Mouse (Mus musculus) bone marrow, adult 2 months (tissue): ENCODE results near the gene Oprd1. TPM values are rescaled to one million over a fixed set of nuclear protein-coding genes. Genes with fewer than 3 reads are reported as not detected.

Experiments used
- H3K27ac ChIP-seq: fragments of 200-500 bp; 2 replicates; pipeline ENCODE4 v1.5.1; 2012; ENCODE audit warnings: low read depth, mild to moderate bottlenecking, control low read depth, inconsistent platforms, low read length; ENCODE audit not compliant: control insufficient read depth, poor library complexity, insufficient read depth
- H3K4me1 ChIP-seq: fragments of 200-500 bp; 2 replicates; pipeline ENCODE4 v1.6.1; 2011; ENCODE audit warnings: low read length; ENCODE audit not compliant: control insufficient read depth, insufficient read depth
- H3K4me3 ChIP-seq: fragments of 200-500 bp; replicated peaks from 2 replicates; pipeline ENCODE3; 2011; ENCODE audit warnings: mild to moderate bottlenecking, low read depth, low read length, control low read depth; ENCODE audit not compliant: control insufficient read depth
- CTCF ChIP-seq: fragments of 200-500 bp; IDR thresholded peaks from 2 replicates; pipeline ENCODE4 v1.5.1; 2011; ENCODE audit warnings: low read length, control low read depth; ENCODE audit not compliant: control insufficient read depth, insufficient read depth
- POLR2A ChIP-seq: fragments of 200-500 bp; IDR thresholded peaks from 2 replicates; pipeline ENCODE4 v1.6.1; 2011; ENCODE audit warnings: low read depth, mild to moderate bottlenecking, control low read depth, low read length, borderline replicate concordance; ENCODE audit not compliant: control insufficient read depth
- WGBS: fragments of 180-500 bp; shearing (Covaris S2); methylation state at CpG from one replicate; pipeline ENCODE4 v1.1.7; 2018; 5-methylcytosine and 5-hydroxymethylcytosine counted together
- polyA plus RNA-seq: library from polyadenylated mRNA; stranded (reverse); fragments of >200 nt; gene quantifications from 2 replicates; pipeline ENCODE4 v1.2.4, GENCODE M21; 2011; ENCODE audit warnings: low replicate concordance; ENCODE audit not compliant: missing spikeins, insufficient read depth, insufficient read length

Gene Oprd1
- polyA plus RNA-seq, 1 experiment, result not detected

DNA sequence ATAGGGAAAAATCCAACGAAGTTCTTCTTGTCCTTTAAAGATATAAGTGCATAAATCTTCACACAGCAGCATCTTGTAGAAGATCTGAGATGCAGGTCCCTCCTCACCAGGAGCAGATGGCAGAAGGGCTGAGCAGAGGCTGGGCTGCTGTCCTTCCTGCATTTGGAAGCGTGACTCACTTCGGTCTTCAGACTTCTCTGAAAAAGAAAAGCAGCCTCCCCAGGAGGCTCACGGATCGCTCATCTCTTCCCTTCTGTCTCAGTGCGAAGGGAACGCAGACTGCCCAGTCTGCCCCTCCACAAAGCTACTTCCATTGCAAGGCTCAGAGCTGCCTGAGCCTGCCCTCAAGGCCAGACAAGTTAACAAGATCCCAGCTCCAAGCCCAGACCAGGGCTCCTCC lies 26.6 kb upstream of the Oprd1 start:
- TF ChIP-seq CTCF (no peak), POLR2A (no peak)
- WGBS, result 62% methylated on average over 7 of the region's 7 CpGs
- no peak overlapping the region for H3K4me3 ChIP-seq
- H3K27ac ChIP-seq, result no peak overlapping the region
- no peaks in the 10 kb centered on the region for H3K4me1 ChIP-seq

GRCm38 (mm10) chr4:132169761-132170160 lies 25.5 kb upstream of the Oprd1 start:
- Histone ChIP-seq H3K4me3 (no peak overlapping the region), H3K4me1 (no peaks in the 10 kb centered on the region), H3K27ac (no peak overlapping the region)
- WGBS, result 65% methylated on average over 5 of the region's 5 CpGs
- TF ChIP-seq CTCF (no peak), POLR2A (no peak)

GRCm38 (mm10) chr4:132169271-132169670 lies 25.0 kb upstream of the Oprd1 start:
- WGBS, result 84% methylated on average over 3 of the region's 3 CpGs
- H3K4me1 ChIP-seq, result no peaks in the 10 kb centered on the region
- no peak overlapping the region for H3K4me3 ChIP-seq
- TF ChIP-seq POLR2A (no peak), CTCF (no peak)
- no peak overlapping the region for H3K27ac ChIP-seq

DNA sequence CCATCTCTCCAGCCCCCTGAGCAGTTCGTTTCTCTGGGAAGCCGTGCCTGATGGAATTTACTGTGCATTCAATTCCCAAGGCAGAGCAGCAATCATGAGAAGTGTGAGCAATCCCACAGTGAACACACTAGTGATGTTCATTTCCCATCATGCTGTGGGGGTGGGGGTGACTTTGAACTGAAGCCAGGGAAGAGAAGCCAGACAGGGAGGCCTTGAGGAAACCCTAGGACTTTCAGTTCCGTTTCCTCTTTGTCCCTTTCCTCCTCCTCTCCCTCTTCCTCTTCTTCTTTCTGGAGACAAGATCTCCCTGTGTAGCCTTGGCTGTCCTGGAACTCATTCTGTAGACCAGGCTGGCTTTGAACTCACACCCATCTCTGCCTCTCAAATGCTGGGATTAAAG lies 23.1 kb upstream of the Oprd1 start:
- H3K4me3 ChIP-seq, result no peak overlapping the region
- TF ChIP-seq CTCF (no peak), POLR2A (no peak)
- no peak overlapping the region for H3K27ac ChIP-seq
- no peaks in the 10 kb centered on the region for H3K4me1 ChIP-seq
- 67% methylated on average over 3 of the region's 3 CpGs for WGBS

DNA sequence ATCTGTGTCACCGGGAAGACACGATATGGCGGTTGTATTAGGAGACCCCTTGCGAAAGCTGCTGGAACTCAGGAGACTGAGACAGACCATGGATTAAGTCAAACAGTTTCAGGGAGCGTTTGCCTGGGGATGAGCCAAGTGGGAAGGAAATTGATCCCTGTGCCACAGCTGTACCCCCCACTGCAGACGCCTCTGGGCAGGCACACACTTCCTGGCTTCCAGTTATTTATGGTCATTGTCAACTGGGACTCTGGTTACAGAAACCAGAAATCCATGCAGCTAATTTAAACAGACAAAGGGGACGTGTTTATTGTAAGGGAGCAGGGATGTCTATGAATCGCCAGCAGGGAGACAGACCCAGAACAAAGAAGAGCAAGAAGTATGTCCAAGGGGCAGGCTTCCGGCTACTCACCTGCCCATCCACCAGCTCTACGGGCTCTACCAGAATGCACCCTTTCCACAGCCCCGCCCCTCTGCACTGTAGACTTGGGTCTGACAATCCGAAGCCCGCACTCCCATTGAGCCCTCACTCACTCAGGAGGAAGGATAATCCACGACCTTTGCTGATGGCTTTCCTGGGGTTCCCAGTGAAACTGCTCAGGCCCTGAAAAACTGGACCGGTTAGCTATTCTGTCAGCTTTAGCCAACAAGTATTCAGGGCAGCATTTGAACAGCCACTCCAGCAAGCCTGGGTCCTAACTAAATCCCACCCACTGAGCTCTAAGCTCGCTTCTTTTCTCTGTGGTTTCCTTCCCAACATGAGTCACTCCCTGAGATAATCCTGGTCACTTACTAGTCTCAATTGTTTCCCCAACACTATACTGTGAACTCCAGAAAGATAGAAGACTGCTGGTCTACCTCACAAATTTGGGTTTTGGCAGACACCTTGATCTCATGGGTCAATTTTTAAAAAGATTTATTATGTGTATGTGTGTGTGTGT lies 22.3 kb upstream of the Oprd1 start:
- H3K4me1 ChIP-seq, result no peaks in the 10 kb centered on the region
- H3K27ac ChIP-seq, result no peak overlapping the region
- no peak overlapping the region for H3K4me3 ChIP-seq
- 71% methylated on average over 16 of the region's 16 CpGs for WGBS
- no peak for TF ChIP-seq POLR2A
- no peak for TF ChIP-seq CTCF

- no peak for TF ChIP-seq POLR2A
- no peak for TF ChIP-seq CTCF
- Histone ChIP-seq H3K4me1 (no peaks in the 10 kb centered on the region), H3K27ac (no peak overlapping the region), H3K4me3 (no peak overlapping the region)
- WGBS, result 79% methylated on average over 14 of the region's 14 CpGs
Measured at GRCm38 (mm10) chr4:132165691-132166090, 21.4 kb upstream of the Oprd1 start.

DNA sequence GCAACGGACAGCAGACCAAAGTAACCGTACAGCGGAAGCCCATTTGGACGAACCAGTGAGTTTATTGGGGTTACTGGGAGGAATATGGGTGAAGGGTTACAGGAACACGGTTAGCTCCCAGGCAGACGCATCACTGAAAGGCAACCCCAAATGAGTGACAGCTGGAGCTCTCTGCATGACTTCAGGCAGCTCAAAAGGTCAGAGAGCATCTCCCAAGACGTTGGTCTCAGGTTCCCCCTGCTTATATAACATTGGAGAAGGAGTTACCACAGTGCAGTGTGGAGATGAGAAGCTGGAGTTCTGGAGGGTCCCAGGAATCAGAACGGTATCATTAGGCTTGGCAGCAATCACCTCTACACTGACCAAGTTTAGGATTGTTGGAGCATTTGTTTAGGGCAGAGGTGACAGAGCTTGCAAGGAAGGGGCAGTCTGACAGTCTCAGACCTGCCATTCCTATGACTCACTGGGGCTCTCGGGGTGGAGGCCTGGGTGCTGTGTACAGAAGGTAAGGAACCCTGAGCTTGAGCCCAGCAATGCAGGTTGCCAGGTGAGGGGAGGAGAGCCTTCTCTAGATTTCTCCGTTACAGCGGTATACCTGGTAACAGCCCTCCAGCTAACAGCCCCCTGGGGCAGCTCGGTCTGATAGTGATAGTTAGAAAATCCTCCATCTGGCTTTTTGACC lies 12.8 kb upstream of the Oprd1 start:
- no peak overlapping the region for H3K4me3 ChIP-seq
- 79% methylated on average over 12 of the region's 12 CpGs for WGBS
- no peaks in the 10 kb centered on the region for H3K4me1 ChIP-seq
- TF ChIP-seq POLR2A, result no peak
- no peak for TF ChIP-seq CTCF
- H3K27ac ChIP-seq, result no peak overlapping the region

- Histone ChIP-seq H3K4me1 (no peaks in the 10 kb centered on the region), H3K27ac (no peak overlapping the region), H3K4me3 (no peak overlapping the region)
- TF ChIP-seq POLR2A (no peak), CTCF (no peak)
- 21% methylated on average over 6 of the region's 6 CpGs for WGBS
Measured at GRCm38 (mm10) chr4:132154877-132155670, 10.8 kb upstream of the Oprd1 start.
